Mouse (Mus musculus) forebrain, postnatal 0 days (tissue): ENCODE results near the gene Hhat. TPM values are rescaled to one million over a fixed set of nuclear protein-coding genes. Genes with fewer than 3 reads are reported as not detected.

Experiments
- ATAC-seq: fragments of 200-750 bp; cut with Nextera tagmentation; 2 replicates; pipeline ENCODE4 v1.8.0; 2017; ENCODE audit warnings: mild to moderate bottlenecking, moderate library complexity
- DNase-seq: peaks from one replicate; pipeline ENCODE4 v3.0.0-alpha.2; 2015
- H3K27ac ChIP-seq: fragments of 300-500 bp; sonication (generic); 2 replicates; pipeline ENCODE4 v1.5.1; 2014; ENCODE audit warnings: low read depth, mild to moderate bottlenecking, antibody characterized with exemption, low read length, moderate library complexity, mixed read lengths
- H3K27me3 ChIP-seq: fragments of 300-500 bp; sonication (generic); 2 replicates; pipeline ENCODE4 v1.6.1; 2014; ENCODE audit warnings: mild to moderate bottlenecking, low read length, mixed read lengths; ENCODE audit not compliant: insufficient read depth
- H3K36me3 ChIP-seq: fragments of 300-500 bp; sonication (generic); 2 replicates; pipeline ENCODE4 v1.6.1; 2014; ENCODE audit warnings: mild to moderate bottlenecking, moderate library complexity; ENCODE audit not compliant: insufficient read depth
- H3K4me1 ChIP-seq: fragments of 300-500 bp; sonication (generic); 2 replicates; pipeline ENCODE4 v1.6.1; 2014; ENCODE audit warnings: antibody characterized with exemption; ENCODE audit not compliant: insufficient read depth
- H3K4me2 ChIP-seq: fragments of 300-500 bp; sonication (generic); 2 replicates; pipeline ENCODE4 v1.6.1; 2014; ENCODE audit warnings: low read depth, mild to moderate bottlenecking, moderate library complexity
- H3K4me3 ChIP-seq: fragments of 300-500 bp; sonication (generic); 2 replicates; pipeline ENCODE4 v1.5.1; 2014; ENCODE audit warnings: low read depth, low read length, mixed read lengths
- H3K9ac ChIP-seq: fragments of 300-500 bp; sonication (generic); 2 replicates; pipeline ENCODE4 v1.6.1; 2014; ENCODE audit warnings: mild to moderate bottlenecking
- H3K9me3 ChIP-seq: fragments of 300-500 bp; sonication (generic); 2 replicates; pipeline ENCODE4 v1.6.1; 2016; ENCODE audit warnings: low read length
- CTCF ChIP-seq: sonication (generic); IDR thresholded peaks from 2 replicates; pipeline ENCODE4 v1.5.1; 2016; ENCODE audit warnings: antibody characterized with exemption, control low read depth, low read depth
- WGBS: fragments of 180-500 bp; shearing (Covaris S2); extraction: QIAGEN DNeasy Blood & Tissue Kit; methylation state at CpG from one replicate; pipeline ENCODE4 v1.1.7; 2014; 5-methylcytosine and 5-hydroxymethylcytosine counted together
- polyA plus RNA-seq: library from polyadenylated mRNA; unstranded; fragments of >200 nt; fragmentation: Nextera tagmentation; extraction: Ambion mirVana; gene quantifications from 2 replicates; pipeline ENCODE4 v1.2.1, GENCODE M21; 2015
- total RNA-seq: library from RNA; depleted of rRNA; stranded (reverse); fragments of >200 nt; gene quantifications from 2 replicates; pipeline ENCODE4 v1.2.3, GENCODE M21; 2014

Gene Hhat
- total and polyA plus RNA-seq, 2 experiments from 2014 or later: 1.8 to 2.6 TPM

DNA sequence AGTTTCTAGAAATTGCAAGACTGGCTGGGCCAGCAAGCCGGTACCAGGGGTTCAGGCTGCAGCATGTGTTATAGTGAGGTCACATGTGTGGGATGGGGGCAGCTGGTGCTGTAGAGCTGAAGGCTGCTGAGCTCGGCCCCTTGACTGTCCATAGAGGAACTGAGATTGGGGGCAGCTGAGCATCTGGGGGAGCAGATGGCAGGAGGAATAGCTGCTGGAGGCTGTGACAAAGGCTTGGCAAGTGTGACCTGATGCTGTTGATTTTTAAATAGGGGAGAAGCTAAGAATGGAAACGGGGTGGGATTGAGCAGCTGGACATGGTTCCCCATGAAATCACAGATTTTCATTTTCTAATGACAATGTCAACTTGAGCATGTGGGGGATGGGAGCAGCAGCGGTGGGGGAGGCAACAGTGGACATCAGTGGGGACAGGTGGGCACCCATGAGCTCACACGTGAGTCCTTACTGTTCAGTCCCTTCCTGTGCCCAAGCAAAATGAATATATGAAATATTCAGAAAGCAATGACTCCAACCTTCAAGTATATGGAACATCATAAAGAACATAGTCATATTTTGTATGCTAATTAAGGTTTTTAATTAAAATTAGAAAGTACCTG is 212.9 kb downstream of the Hhat start:
- WGBS: 52% methylated on average over 5 of the region's 5 CpGs
- Histone ChIP-seq H3K36me3 (no peaks in the 10 kb centered on the region), H3K4me3 (no peak overlapping the region), H3K27ac (no peak overlapping the region), H3K27me3 (no peaks in the 10 kb centered on the region), H3K4me2 (no peak overlapping the region), H3K4me1 (no peaks in the 10 kb centered on the region), H3K9me3 (no peaks in the 10 kb centered on the region), H3K9ac (no peak overlapping the region)
- peak; percentile 23; the same call in 1 of the 2 replicates for ATAC-seq
- no peak for DNase-seq
- no peak for TF ChIP-seq CTCF

DNA sequence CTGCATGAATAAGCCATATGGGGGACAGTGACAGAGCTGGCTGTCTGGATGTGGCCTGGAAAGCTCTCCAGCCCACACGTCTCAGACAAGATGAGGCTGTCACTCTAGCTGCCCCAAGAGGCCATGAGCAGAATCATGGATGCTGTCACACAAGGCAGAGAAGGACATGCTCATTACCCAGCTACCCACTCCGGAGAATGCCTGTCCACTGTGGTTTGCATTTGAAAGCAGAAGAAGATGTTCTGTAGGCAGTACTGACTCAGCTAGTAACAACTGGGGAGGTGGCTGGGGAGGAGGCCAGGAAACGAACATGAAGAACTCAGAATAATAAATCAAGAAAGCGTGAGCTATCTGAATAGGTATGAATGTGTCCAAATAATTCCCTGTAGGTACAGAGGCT is 215.5 kb downstream of the Hhat start:
- DNase-seq (no peak), ATAC-seq (no peak)
- H3K4me1 ChIP-seq: no peaks in the 10 kb centered on the region
- H3K4me2 ChIP-seq: no peak overlapping the region
- no peak overlapping the region for H3K4me3 ChIP-seq
- no peaks in the 10 kb centered on the region for H3K27me3 ChIP-seq
- no peak for TF ChIP-seq CTCF
- H3K36me3 ChIP-seq: no peaks in the 10 kb centered on the region
- H3K9ac ChIP-seq: no peak overlapping the region
- 70% methylated on average over 4 of the region's 4 CpGs for WGBS
- no peaks in the 10 kb centered on the region for H3K9me3 ChIP-seq
- no peak overlapping the region for H3K27ac ChIP-seq

DNA sequence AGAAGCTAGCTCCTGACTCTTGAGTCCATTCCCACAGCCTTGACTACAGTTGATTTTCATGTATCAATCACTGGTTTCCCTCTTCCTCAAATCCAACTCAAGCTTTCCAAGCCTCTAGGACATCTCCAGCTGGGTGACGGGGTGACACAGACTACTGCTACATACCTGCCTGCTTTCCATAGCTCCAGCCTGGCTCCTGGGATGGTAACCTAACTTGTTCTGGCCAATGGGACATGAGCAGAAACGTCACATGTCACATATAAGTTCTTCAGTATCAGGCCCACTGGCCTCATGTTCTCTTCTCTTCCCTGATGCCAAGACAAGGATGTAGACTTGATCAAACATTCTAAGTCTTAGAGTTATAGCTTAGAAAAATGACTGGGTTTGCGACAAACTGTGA is 220.5 kb downstream of the Hhat start:
- H3K9ac ChIP-seq: no peak overlapping the region
- no peaks in the 10 kb centered on the region for H3K36me3 ChIP-seq
- ATAC-seq: no peak
- no peak overlapping the region for H3K4me2 ChIP-seq
- WGBS: 88% methylated on average over 3 of the region's 3 CpGs
- DNase-seq: no peak
- H3K9me3 ChIP-seq: no peaks in the 10 kb centered on the region
- no peak overlapping the region for H3K27ac ChIP-seq
- H3K4me1 ChIP-seq: no peaks in the 10 kb centered on the region
- no peak overlapping the region for H3K4me3 ChIP-seq
- no peaks in the 10 kb centered on the region for H3K27me3 ChIP-seq
- no peak for TF ChIP-seq CTCF

DNA sequence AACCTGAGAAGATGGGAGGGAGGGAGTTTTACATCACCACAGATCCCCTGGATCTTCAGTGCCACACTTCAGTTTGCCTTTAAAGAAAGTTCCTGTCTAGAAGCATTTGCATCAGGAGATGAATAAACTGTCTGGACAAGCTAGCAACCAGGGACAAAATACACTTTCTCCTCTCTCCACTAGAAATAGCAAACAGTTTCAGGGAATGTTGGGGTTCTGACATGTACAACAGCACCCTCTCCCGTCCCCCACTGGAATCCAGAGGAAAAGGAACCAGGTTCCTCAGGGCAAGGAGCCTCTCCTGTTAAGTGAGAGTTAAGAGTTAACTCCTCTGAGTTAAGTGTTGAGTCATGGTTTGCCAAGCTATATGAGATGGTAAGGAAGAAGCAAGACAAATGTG is 224.2 kb downstream of the Hhat start:
- no peak overlapping the region for H3K4me3 ChIP-seq
- H3K4me1 ChIP-seq: no peaks in the 10 kb centered on the region
- no peaks in the 10 kb centered on the region for H3K27me3 ChIP-seq
- H3K27ac ChIP-seq: no peak overlapping the region
- H3K9me3 ChIP-seq: no peaks in the 10 kb centered on the region
- H3K4me2 ChIP-seq: no peak overlapping the region
- ATAC-seq: no peak; the same call in 1 of the 2 replicates
- H3K36me3 ChIP-seq: no peaks in the 10 kb centered on the region
- no peak for DNase-seq
- TF ChIP-seq CTCF: peak; percentile 62
- no peak overlapping the region for H3K9ac ChIP-seq
- 31% methylated on average over 1 of the region's 1 CpGs for whole genome bisulfite sequencing

DNA sequence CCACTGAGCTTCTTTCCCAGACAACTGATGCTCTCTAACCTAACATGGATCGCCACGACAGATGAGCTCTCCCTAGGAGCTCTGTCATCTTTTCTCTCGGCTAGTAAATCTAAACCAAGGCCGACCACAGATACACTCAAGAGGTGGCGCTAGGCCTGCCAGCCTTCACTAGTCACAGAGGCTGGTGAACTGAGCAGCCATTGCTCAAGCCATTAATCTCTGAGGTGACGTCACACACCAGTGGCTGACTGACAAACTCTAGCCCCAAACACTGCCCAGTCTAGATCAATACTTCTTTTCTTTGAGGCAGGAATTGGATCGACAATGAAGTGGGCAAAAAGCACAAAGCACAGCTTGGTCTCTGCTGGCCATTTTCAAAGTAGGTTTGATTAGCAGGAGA is 226.1 kb downstream of the Hhat start:
- DNase-seq (no peak), ATAC-seq (no peak)
- Histone ChIP-seq H3K4me3 (no peak overlapping the region), H3K27ac (no peak overlapping the region), H3K4me2 (no peak overlapping the region), H3K4me1 (no peaks in the 10 kb centered on the region), H3K9me3 (no peaks in the 10 kb centered on the region), H3K36me3 (no peaks in the 10 kb centered on the region), H3K9ac (no peak overlapping the region), H3K27me3 (no peaks in the 10 kb centered on the region)
- 49% methylated on average over 7 of the region's 7 CpGs for WGBS
- no peak for TF ChIP-seq CTCF

DNA sequence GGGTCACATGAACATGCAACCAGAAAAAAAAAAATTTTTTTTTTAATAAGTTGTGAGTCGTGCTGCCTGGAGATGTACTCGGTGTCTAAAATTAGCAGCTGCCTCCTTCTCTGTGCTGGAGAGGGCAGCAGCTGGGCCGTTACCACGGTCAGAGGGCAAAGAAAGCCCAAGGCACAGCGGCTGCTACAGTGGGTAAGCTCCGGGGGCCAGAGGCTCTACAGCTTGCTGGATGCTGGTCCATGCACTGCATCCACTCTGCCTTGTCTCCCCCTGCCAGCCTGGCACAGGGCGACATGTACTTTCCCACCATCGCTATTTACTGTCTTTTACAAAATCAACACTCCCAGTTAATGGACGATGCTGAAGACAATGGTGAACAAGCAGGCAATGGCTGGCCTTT is 226.9 kb downstream of the Hhat start:
- Histone ChIP-seq H3K4me2 (no peak overlapping the region), H3K9ac (no peak overlapping the region), H3K27ac (no peak overlapping the region), H3K9me3 (no peaks in the 10 kb centered on the region), H3K36me3 (no peaks in the 10 kb centered on the region), H3K4me1 (no peaks in the 10 kb centered on the region), H3K4me3 (no peak overlapping the region), H3K27me3 (no peaks in the 10 kb centered on the region)
- 59% methylated on average over 9 of the region's 9 CpGs for WGBS
- no peak for TF ChIP-seq CTCF
- no peak for DNase-seq
- no peak for ATAC-seq

DNA sequence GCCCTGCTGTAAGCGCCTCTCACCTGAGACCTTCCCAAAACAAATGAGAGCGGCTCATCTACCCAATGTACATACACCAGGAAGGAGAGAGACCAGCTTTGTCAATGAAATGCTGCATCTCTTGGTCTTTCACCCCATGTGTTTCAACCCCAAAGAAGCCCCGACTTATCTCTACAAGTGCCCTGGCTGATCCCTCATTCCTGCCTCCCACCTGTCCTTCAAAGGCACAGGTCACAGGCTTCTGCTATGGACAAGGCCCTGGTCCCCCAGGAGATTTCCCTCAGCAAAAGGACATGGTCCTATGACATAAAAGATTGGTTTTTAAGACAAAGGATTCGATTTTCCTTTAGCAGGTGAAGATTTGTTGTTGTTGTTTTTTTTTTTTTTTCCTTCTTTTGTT is 227.3 kb downstream of the Hhat start:
- no peak for DNase-seq
- Histone ChIP-seq H3K4me2 (no peak overlapping the region), H3K9ac (no peak overlapping the region), H3K9me3 (no peaks in the 10 kb centered on the region), H3K4me1 (no peaks in the 10 kb centered on the region), H3K4me3 (no peak overlapping the region), H3K27me3 (no peaks in the 10 kb centered on the region), H3K36me3 (no peaks in the 10 kb centered on the region), H3K27ac (no peak overlapping the region)
- WGBS: 87% methylated on average over 4 of the region's 4 CpGs
- no peak for ATAC-seq
- no peak for TF ChIP-seq CTCF

DNA sequence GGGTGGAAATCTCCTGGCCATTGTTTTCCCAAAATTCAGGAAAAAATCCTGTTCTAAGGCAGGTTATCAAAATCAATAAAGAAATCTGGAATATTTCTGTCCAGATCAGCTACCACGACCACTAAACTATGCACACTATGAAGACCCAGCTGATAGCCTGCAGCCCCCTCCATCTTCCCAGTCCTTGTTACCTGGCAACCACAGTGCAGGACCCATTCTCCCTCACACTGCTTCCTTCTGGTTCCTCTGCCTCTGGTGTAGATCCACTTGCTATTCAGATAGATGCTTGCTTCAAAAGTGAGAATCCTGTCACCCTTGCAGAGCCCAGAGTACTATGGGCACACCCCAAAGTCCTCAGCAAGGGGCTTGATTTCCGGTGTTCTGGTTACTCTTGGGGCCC is 228.9 kb downstream of the Hhat start:
- no peak for DNase-seq
- no peak for ATAC-seq
- TF ChIP-seq CTCF: no peak
- Histone ChIP-seq H3K27me3 (no peaks in the 10 kb centered on the region), H3K4me3 (no peak overlapping the region), H3K4me2 (no peak overlapping the region), H3K9ac (no peak overlapping the region), H3K9me3 (no peaks in the 10 kb centered on the region), H3K4me1 (no peaks in the 10 kb centered on the region), H3K36me3 (no peaks in the 10 kb centered on the region), H3K27ac (no peak overlapping the region)
- WGBS: 84% methylated on average over 2 of the region's 2 CpGs
